In the genomic region with DNA sequence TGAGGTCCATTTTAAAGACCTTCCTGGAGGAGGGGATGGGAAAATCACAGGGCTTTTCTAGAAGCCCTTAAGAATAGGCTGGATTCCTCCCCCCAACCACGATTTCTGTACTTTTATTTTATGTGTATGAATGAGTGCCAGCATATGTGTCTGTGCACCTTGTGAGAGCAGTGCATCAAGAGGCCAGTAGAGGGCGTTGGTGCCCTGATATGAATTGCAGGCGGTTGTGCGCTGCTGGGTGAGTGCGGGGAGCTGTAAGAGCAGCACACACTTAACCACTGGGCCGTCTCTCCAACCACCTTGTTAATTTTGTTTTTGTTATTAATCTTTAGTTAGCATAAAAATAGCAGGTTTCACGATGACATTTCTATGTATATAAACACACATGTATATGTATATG, we compare ENCODE assay signal across 16 mouse cellular contexts. TPM values are rescaled to one million over a fixed set of nuclear protein-coding genes. Genes with fewer than 3 reads are reported as not detected.
A peak's percentile ranks its signal among the peaks of the same experiment; 100 is the strongest.
DNase-seq lines count a peak whose midpoint lies in the region; ATAC-seq lines count a peak whose summit lies in the region.
"Had no signal": no experiment of that assay in that cellular context is flagged by ENCODE, and none has a peak within 500 bp of the region (broad histone marks: within the 10 kb centered on the region; RNA-seq: fewer than 3 reads in every experiment).

No protein-coding gene starts in this region.

- 87% methylated on average over 7 of the region's 7 CpGs for WGBS in liver, embryonic 12.5 days (ENCODE audit: insufficient replicate concordance)

- H3K4me2 ChIP-seq in liver, embryonic 12.5 days, result no peak overlapping the region

- peak; percentile 33 for DNase-seq in liver
- DNase-seq in thymus, postnatal 14 days, result peak; percentile 47
- no peak for DNase-seq in thymus, postnatal 36 days
- DNase-seq in T-cell, adult 2 months (ENCODE audit: low spot score), result peak; percentile 44
- DNase-seq in adrenal gland, postnatal 4 days (ENCODE audit: low spot score in 2 of 2), result no peak
- DNase-seq in left cerebral cortex, adult 9 months (ENCODE audit: low spot score in 2 of 2), result no peak
- DNase-seq: adrenal gland, postnatal 14 days; cerebellum, postnatal 25 days; layer of hippocampus, adult 9-11 months; liver, embryonic 13.5 days; lung, postnatal 36 days; midbrain, embryonic 14.5 days had no signal

- H3K4me1 ChIP-seq in liver, embryonic 12.5 days, result peaks cover 95% of the 10 kb centered on the region

- H3K4me3 ChIP-seq in liver, embryonic 12.5 days, result no peak overlapping the region
- H3K4me3 ChIP-seq: liver, embryonic 13.5 days had no signal

- H3K27me3 ChIP-seq in liver, embryonic 12.5 days (replicated peaks), result no peaks in the 10 kb centered on the region
- H3K27me3 ChIP-seq: liver, embryonic 13.5 days had no signal

- peaks cover 12% of the 10 kb centered on the region; the same call in 1 of the 2 replicates for H3K36me3 ChIP-seq in liver, embryonic 12.5 days

- H3K9ac ChIP-seq in liver, embryonic 12.5 days, result no peak overlapping the region

- H3K27ac ChIP-seq in liver, embryonic 12.5 days, result no peak overlapping the region
- H3K27ac ChIP-seq: kidney, postnatal 0 days had no signal

- no peak for ATAC-seq in liver, embryonic 12.5 days
- no peak for ATAC-seq in cerebellum, adult (ENCODE audit: insufficient number of reproducible peaks, low FRiP score, low TSS enrichment)
- ATAC-seq: forebrain, embryonic 14.5 days had no signal

- H3K9me3 ChIP-seq in liver, embryonic 12.5 days (replicated peaks), result no peaks in the 10 kb centered on the region
- H3K9me3 ChIP-seq: liver, embryonic 13.5 days had no signal

RNA-seq across cellular contexts. Expression of gene Runx1, which starts 26.0 kb away (rescaled TPM):
- polyA plus RNA-seq in liver, embryonic 12.5 days (2016; fragmentation: Nextera tagmentation; extraction: Ambion mirVana), result 11.7 and 13.5 TPM in 2 replicates
- total RNA-seq in adrenal gland, postnatal 4 days (2021), result 1 to 10 TPM; 4.1 to 4.5 TPM

Comparison
In these comparisons a context has a peak if more than half of its experiments do, and no peak if none do; other contexts are left out.
1. DNase-seq: peak in liver (single experiment), thymus, postnatal 14 days (single experiment) and T-cell, adult 2 months (single experiment); none in thymus, postnatal 36 days (0 of 2), adrenal gland, postnatal 4 days (0 of 2) and left cerebral cortex, adult 9 months (0 of 2).